14 mouse cellular contexts compared by ENCODE assay signal in genomic region chr6:125858294-125858693, GRCm38 (mm10).
"Had no signal": no experiment of that assay in that cellular context is flagged by ENCODE, and none has a peak within 500 bp of the region (broad histone marks: within the 10 kb centered on the region; RNA-seq: fewer than 3 reads in every experiment).

No protein-coding gene starts in this region.

- H3K4me2 ChIP-seq: kidney, embryonic 15.5 days; limb, embryonic 12.5 days; neural tube, embryonic 12.5 days; stomach, embryonic 15.5 days had no signal

- ATAC-seq: intestine, embryonic 16.5 days had no signal

- DNase-seq: kidney, adult 2 months; kidney, postnatal 14 days; lung, adult 18-20 months; lung, postnatal 36 days; midbrain, embryonic 14.5 days; spleen, adult 18-20 months; thymus, postnatal 36 days had no signal

- H3K4me3 ChIP-seq: kidney, embryonic 15.5 days; left cerebral cortex, adult 2 months; limb, embryonic 12.5 days; neural tube, embryonic 12.5 days; stomach, embryonic 15.5 days had no signal

- H3K27me3 ChIP-seq: kidney, embryonic 15.5 days; limb, embryonic 12.5 days; neural tube, embryonic 12.5 days; stomach, embryonic 15.5 days had no signal

- H3K36me3 ChIP-seq: kidney, embryonic 15.5 days; limb, embryonic 12.5 days; neural tube, embryonic 12.5 days; stomach, embryonic 15.5 days had no signal

- H3K4me1 ChIP-seq: kidney, embryonic 15.5 days; limb, embryonic 12.5 days; neural tube, embryonic 12.5 days; stomach, embryonic 15.5 days had no signal

- H3K27ac ChIP-seq: kidney, embryonic 15.5 days; left cerebral cortex, adult 2 months; limb, embryonic 12.5 days; liver, embryonic 14.5 days; neural tube, embryonic 12.5 days; stomach, embryonic 15.5 days had no signal

- H3K9me3 ChIP-seq: kidney, embryonic 15.5 days; limb, embryonic 12.5 days; neural tube, embryonic 12.5 days; stomach, embryonic 15.5 days had no signal

- H3K9ac ChIP-seq: kidney, embryonic 15.5 days; limb, embryonic 12.5 days; liver, embryonic 14.5 days; neural tube, embryonic 12.5 days; stomach, embryonic 15.5 days had no signal
